Comparison of ENCODE assay signal across 9 mouse cellular contexts in the genomic region with DNA sequence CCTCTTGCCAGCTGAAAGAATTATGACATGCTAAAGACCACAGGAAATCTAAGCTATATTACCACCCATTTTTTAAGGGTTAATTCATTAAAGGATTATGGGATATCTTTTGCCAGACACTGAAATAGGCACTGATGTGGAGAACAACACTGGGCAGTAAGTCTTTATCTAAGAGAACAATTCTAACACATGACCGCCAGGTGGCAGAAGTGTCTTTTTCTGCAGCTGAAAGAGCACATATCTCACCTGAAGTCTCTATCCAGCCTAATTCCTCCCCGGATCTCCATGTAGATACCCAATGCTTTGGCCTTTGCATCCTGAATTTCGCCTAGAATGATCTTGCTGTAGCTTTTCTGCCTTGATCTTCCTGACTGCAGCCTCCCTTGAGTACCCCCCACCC. TPM values are rescaled to one million over a fixed set of nuclear protein-coding genes. Genes with fewer than 3 reads are reported as not detected.
DNase-seq lines count a peak whose midpoint lies in the region; ATAC-seq and TF ChIP-seq lines count a peak whose summit lies in the region.
"Had no signal": no experiment of that assay in that cellular context is flagged by ENCODE, and none has a peak within 500 bp of the region (broad histone marks: within the 10 kb centered on the region; RNA-seq: fewer than 3 reads in every experiment).

No protein-coding gene starts in this region.

- H3K9ac ChIP-seq in hindbrain, embryonic 14.5 days: no peak overlapping the region
- H3K9ac ChIP-seq in hindbrain, embryonic 13.5 days: no peak overlapping the region
- H3K9ac ChIP-seq in ES-E14 (ENCODE audit: insufficient read depth, low read depth, low read length, poor library complexity, severe bottlenecking): no peak overlapping the region

- WGBS in hindbrain, embryonic 14.5 days: 28% methylated on average over 3 of the region's 3 CpGs
- WGBS in hindbrain, embryonic 13.5 days: 32% methylated on average over 3 of the region's 3 CpGs

- H3K4me3 ChIP-seq in hindbrain, embryonic 14.5 days (replicated peaks; ENCODE audit: low read length): no peak overlapping the region
- H3K4me3 ChIP-seq in hindbrain, embryonic 13.5 days: no peak overlapping the region
- H3K4me3 ChIP-seq in ES-E14 (ENCODE audit: insufficient read depth in 1 of 2, low read depth in 1 of 2, low read length in 2 of 2, poor library complexity in 1 of 2, severe bottlenecking in 1 of 2): no peak overlapping the region
- H3K4me3 ChIP-seq: erythroblast, embryonic 14.5 days had no signal

- H3K4me2 ChIP-seq in hindbrain, embryonic 14.5 days (replicated peaks): no peak overlapping the region
- no peak overlapping the region for H3K4me2 ChIP-seq in hindbrain, embryonic 13.5 days

- no peak for ATAC-seq in hindbrain, embryonic 14.5 days (ENCODE audit: low FRiP score)
- ATAC-seq in hindbrain, embryonic 13.5 days (ENCODE audit: low FRiP score): no peak
- ATAC-seq in megakaryocyte, adult 5-6 weeks (ENCODE audit: poor library complexity, severe bottlenecking): no peak

- no peak overlapping the region for H3K27ac ChIP-seq in hindbrain, embryonic 14.5 days
- no peak overlapping the region for H3K27ac ChIP-seq in hindbrain, embryonic 13.5 days
- no peak overlapping the region for H3K27ac ChIP-seq in ES-E14 (ENCODE audit: insufficient read depth, low read depth, low read length, poor library complexity, severe bottlenecking)

- in situ Hi-C loops in ES-E14 (cut with MboI; ENCODE audit: low sequenced_read_pairs in 2 of 2, unreplicated experiment in 2 of 2): loop anchor here in 1 of 2 experiments (10.0 kb wide), 1 partner anchor 187 kb away; no protein-coding TSS in a partner anchor

- DNase-seq in hindbrain, embryonic 14.5 days (ENCODE audit: low spot score): peak; percentile 60
- DNase-seq in 3T3-L1 (ENCODE audit: low read depth, low spot score) (peak; percentile 88), ES-E14 (ENCODE audit: low read depth, low spot score) (peak; percentile 70)
- DNase-seq in cerebellum, adult 9-11 months: peak; percentile 15
- DNase-seq in hindlimb bud, embryonic 11.5 days (ENCODE audit: extremely low spot score, low read depth, low spot score): peak; percentile 39
- DNase-seq in lung, postnatal 14 days: peak; percentile 78

- H3K4me1 ChIP-seq in hindbrain, embryonic 14.5 days (replicated peaks; ENCODE audit: control insufficient read depth, insufficient read depth, low read length): no peaks in the 10 kb centered on the region
- H3K4me1 ChIP-seq in hindbrain, embryonic 13.5 days (replicated peaks): no peaks in the 10 kb centered on the region
- H3K4me1 ChIP-seq in ES-E14 (ENCODE audit: control insufficient read depth in 2 of 2, insufficient read depth in 2 of 2, low read length in 2 of 2, poor library complexity in 1 of 2): no peaks in the 10 kb centered on the region; a peak in 1 of 4 replicates

- no peaks in the 10 kb centered on the region for H3K36me3 ChIP-seq in hindbrain, embryonic 14.5 days (replicated peaks; ENCODE audit: control insufficient read depth, insufficient read depth)
- no peaks in the 10 kb centered on the region for H3K36me3 ChIP-seq in hindbrain, embryonic 13.5 days
- no peaks in the 10 kb centered on the region for H3K36me3 ChIP-seq in ES-E14 (ENCODE audit: control insufficient read depth, insufficient read depth, low read length, poor library complexity, severe bottlenecking)

- H3K9me3 ChIP-seq in hindbrain, embryonic 14.5 days (ENCODE audit: control insufficient read depth, low read length): peaks cover 14% of the 10 kb centered on the region
- H3K9me3 ChIP-seq in hindbrain, embryonic 13.5 days: peaks cover 13% of the 10 kb centered on the region
- H3K9me3 ChIP-seq in ES-E14 (ENCODE audit: control insufficient read depth, insufficient read depth, low read depth, low read length): no peaks in the 10 kb centered on the region

- H3K27me3 ChIP-seq in hindbrain, embryonic 14.5 days (ENCODE audit: control insufficient read depth, insufficient read depth, low read length): no peaks in the 10 kb centered on the region
- no peaks in the 10 kb centered on the region for H3K27me3 ChIP-seq in hindbrain, embryonic 13.5 days

TF ChIP-seq in ES-E14, 5 proteins besides CTCF, POLR2A, EP300 and RAD21:
- TF ChIP-seq MAFK (IDR thresholded peaks at IDR 0.05; ENCODE audit: insufficient read depth, low read depth, low read length) (no peak), ZNF384 (IDR thresholded peaks at IDR 0.05; ENCODE audit: low read depth, low read length) (no peak), ZC3H11A (IDR thresholded peaks at IDR 0.05; ENCODE audit: borderline replicate concordance, low read depth, low read length) (peak; percentile 78; the same call in 1 of the 2 replicates), CHD2 (IDR thresholded peaks at IDR 0.05; ENCODE audit: low read depth, low read length) (no peak), HCFC1 (IDR thresholded peaks at IDR 0.05; ENCODE audit: borderline replicate concordance, insufficient read depth, low read length) (no peak)

RNA-seq across cellular contexts. Expression of a gene that starts 41.5 kb away (rescaled TPM):
- 17.6 and 19.5 TPM in 2 replicates for polyA plus RNA-seq in hindbrain, embryonic 14.5 days (2014; fragmentation: Nextera tagmentation; extraction: Ambion mirVana)
- 7.4 and 7.8 TPM in 2 replicates for polyA plus RNA-seq in hindbrain, embryonic 13.5 days (2015; fragmentation: Nextera tagmentation; extraction: Ambion mirVana)
- 2.5 and 2.8 TPM in 2 replicates for total RNA-seq in ES-E14 (2012; rRNA removed)
- not detected in 2 replicates for total RNA-seq in megakaryocyte, adult 5-6 weeks (2015)
- total RNA-seq in megakaryocyte, adult 5-6 weeks (2017): 0.07 and 0.33 TPM in 2 replicates
- polyA plus RNA-seq: erythroblast, embryonic 14.5 days had no signal

Comparison
In these comparisons a context has a peak if more than half of its experiments do, and no peak if none do; other contexts are left out.
1. DNase-seq: peak in every context shown above with its lines; median percentile 88 in 3T3-L1; 78 in lung, postnatal 14 days; 70 in ES-E14; 60 in hindbrain, embryonic 14.5 days; 39 in hindlimb bud, embryonic 11.5 days; 15 in cerebellum, adult 9-11 months.